20 mouse cellular contexts compared by ENCODE assay signal in genomic region chr2:93357391-93357790, GRCm38 (mm10). TPM values are rescaled to one million over a fixed set of nuclear protein-coding genes. Genes with fewer than 3 reads are reported as not detected.
DNase-seq lines count a peak whose midpoint lies in the region; ATAC-seq and TF ChIP-seq lines count a peak whose summit lies in the region.
"Had no signal": no experiment of that assay in that cellular context is flagged by ENCODE, and none has a peak within 500 bp of the region (broad histone marks: within the 10 kb centered on the region; RNA-seq: fewer than 3 reads in every experiment).

No protein-coding gene starts in this region.

- no peak overlapping the region for H3K4me2 ChIP-seq in liver, postnatal 0 days (ENCODE audit: low read depth, low read length)
- H3K4me2 ChIP-seq in intestine, postnatal 0 days (replicated peaks; ENCODE audit: low read depth): no peak overlapping the region
- peak overlapping the region; percentile 45 for H3K4me2 ChIP-seq in liver, embryonic 15.5 days
- no peak overlapping the region for H3K4me2 ChIP-seq in stomach, postnatal 0 days (replicated peaks; ENCODE audit: low read depth)
- H3K4me2 ChIP-seq: embryonic facial prominence, embryonic 15.5 days; midbrain, embryonic 12.5 days had no signal

- H3K27ac ChIP-seq in liver, postnatal 0 days (ENCODE audit: low read depth): no peak overlapping the region
- H3K27ac ChIP-seq in intestine, postnatal 0 days (ENCODE audit: low read depth, low read length): no peak overlapping the region
- H3K27ac ChIP-seq in liver, embryonic 15.5 days (replicated peaks): no peak overlapping the region
- no peak overlapping the region for H3K27ac ChIP-seq in stomach, postnatal 0 days (replicated peaks)
- H3K27ac ChIP-seq: embryonic facial prominence, embryonic 15.5 days; hindbrain, postnatal 0 days; layer of hippocampus, adult 2 months; midbrain, embryonic 12.5 days had no signal

- no peaks in the 10 kb centered on the region for H3K9me3 ChIP-seq in liver, postnatal 0 days (ENCODE audit: low read length)
- no peaks in the 10 kb centered on the region for H3K9me3 ChIP-seq in intestine, postnatal 0 days (ENCODE audit: control insufficient read depth)
- no peaks in the 10 kb centered on the region for H3K9me3 ChIP-seq in liver, embryonic 15.5 days (replicated peaks)
- no peaks in the 10 kb centered on the region for H3K9me3 ChIP-seq in stomach, postnatal 0 days (ENCODE audit: control insufficient read depth, low read length)
- H3K9me3 ChIP-seq: embryonic facial prominence, embryonic 15.5 days; limb, embryonic 10.5 days; midbrain, embryonic 12.5 days had no signal

- no peak for TF ChIP-seq CTCF in liver, postnatal 0 days (IDR thresholded peaks at IDR 0.05; ENCODE audit: low read depth)
- no peak for TF ChIP-seq CTCF in intestine, postnatal 0 days (IDR thresholded peaks at IDR 0.05; ENCODE audit: low read depth)
- TF ChIP-seq CTCF in stomach, postnatal 0 days (IDR thresholded peaks at IDR 0.05; ENCODE audit: low read depth): no peak

- H3K4me1 ChIP-seq in liver, postnatal 0 days (ENCODE audit: insufficient read depth): peaks cover 14% of the 10 kb centered on the region
- 0 out of 2 replicates have a peak, but pooled peaks cover 3% of the 10 kb centered on the region for H3K4me1 ChIP-seq in intestine, postnatal 0 days (replicated peaks; ENCODE audit: control insufficient read depth, insufficient read depth, low read length)
- H3K4me1 ChIP-seq in liver, embryonic 15.5 days (replicated peaks): peaks cover 83% of the 10 kb centered on the region
- no peaks in the 10 kb centered on the region for H3K4me1 ChIP-seq in stomach, postnatal 0 days (replicated peaks; ENCODE audit: control insufficient read depth, insufficient read depth)
- H3K4me1 ChIP-seq: embryonic facial prominence, embryonic 15.5 days had no signal

- no peak overlapping the region for H3K4me3 ChIP-seq in liver, postnatal 0 days (ENCODE audit: low read depth, low read length)
- H3K4me3 ChIP-seq in intestine, postnatal 0 days (ENCODE audit: low read depth, low read length): no peak overlapping the region
- H3K4me3 ChIP-seq in liver, embryonic 15.5 days (replicated peaks): no peak overlapping the region
- no peak overlapping the region for H3K4me3 ChIP-seq in stomach, postnatal 0 days (ENCODE audit: low read depth, low read length)
- H3K4me3 ChIP-seq: embryonic facial prominence, embryonic 15.5 days; layer of hippocampus, adult 2 months; limb, embryonic 10.5 days; midbrain, embryonic 12.5 days had no signal

- no peak overlapping the region for H3K9ac ChIP-seq in liver, postnatal 0 days (replicated peaks)
- H3K9ac ChIP-seq in intestine, postnatal 0 days (ENCODE audit: low read depth, low read length): no peak overlapping the region
- H3K9ac ChIP-seq in liver, embryonic 15.5 days: no peak overlapping the region
- no peak overlapping the region for H3K9ac ChIP-seq in stomach, postnatal 0 days (ENCODE audit: low read length)
- H3K9ac ChIP-seq: embryonic facial prominence, embryonic 15.5 days; midbrain, embryonic 12.5 days had no signal

- no peak for TF ChIP-seq EP300 in liver, postnatal 0 days (IDR thresholded peaks at IDR 0.05; ENCODE audit: low read depth)
- TF ChIP-seq EP300 in stomach, postnatal 0 days (optimal IDR thresholded peaks at IDR 0.05): no peak

- no peaks in the 10 kb centered on the region for H3K27me3 ChIP-seq in liver, postnatal 0 days (ENCODE audit: insufficient read depth, low read length)
- H3K27me3 ChIP-seq in intestine, postnatal 0 days (replicated peaks; ENCODE audit: control insufficient read depth, insufficient read depth, low read length): no peaks in the 10 kb centered on the region
- H3K27me3 ChIP-seq in liver, embryonic 15.5 days: no peaks in the 10 kb centered on the region
- H3K27me3 ChIP-seq in stomach, postnatal 0 days (ENCODE audit: control insufficient read depth, insufficient read depth, low read length): no peaks in the 10 kb centered on the region
- H3K27me3 ChIP-seq: embryonic facial prominence, embryonic 15.5 days had no signal

- peak; percentile 56 for DNase-seq in liver
- no peak for DNase-seq in liver, postnatal 0 days
- peak; percentile 34 for DNase-seq in stomach, postnatal 0 days (ENCODE audit: low spot score)
- no peak for DNase-seq in MN1 (ENCODE audit: low spot score)
- DNase-seq in urinary bladder, postnatal 14 days (ENCODE audit: low spot score): no peak
- DNase-seq: adrenal gland, postnatal 25 days; cerebellum, adult 9-10 months; gastrocnemius, postnatal 36 days; kidney, adult 2 months; kidney, postnatal 25 days; right cerebral cortex, postnatal 14 days; spleen, adult 18-20 months had no signal

- no peak for ATAC-seq in liver, postnatal 0 days
- peak; percentile 72 for ATAC-seq in intestine, postnatal 0 days
- 0 out of 2 replicates have a peak, but pooled peaks have one; percentile 29 for ATAC-seq in liver, embryonic 15.5 days (ENCODE audit: insufficient read depth)
- ATAC-seq in stomach, postnatal 0 days (ENCODE audit: low FRiP score, low TSS enrichment): peak; percentile 68
- ATAC-seq: hindbrain, postnatal 0 days; lung, postnatal 0 days had no signal

- H3K36me3 ChIP-seq in liver, postnatal 0 days (replicated peaks; ENCODE audit: insufficient read depth, low read length): no peaks in the 10 kb centered on the region
- no peaks in the 10 kb centered on the region for H3K36me3 ChIP-seq in intestine, postnatal 0 days (ENCODE audit: control insufficient read depth, insufficient read depth)
- H3K36me3 ChIP-seq in liver, embryonic 15.5 days (replicated peaks): no peaks in the 10 kb centered on the region
- H3K36me3 ChIP-seq in stomach, postnatal 0 days (ENCODE audit: control insufficient read depth, insufficient read depth, low read length): no peaks in the 10 kb centered on the region
- H3K36me3 ChIP-seq: embryonic facial prominence, embryonic 15.5 days; limb, embryonic 10.5 days; midbrain, embryonic 12.5 days had no signal

- WGBS in liver, postnatal 0 days (ENCODE audit: insufficient replicate concordance): 45% methylated on average over 2 of the region's 2 CpGs
- 34% methylated on average over 2 of the region's 2 CpGs for WGBS in intestine, postnatal 0 days
- 46% methylated on average over 2 of the region's 2 CpGs for WGBS in liver, embryonic 15.5 days (ENCODE audit: insufficient replicate concordance)
- 35% methylated on average over 2 of the region's 2 CpGs for WGBS in stomach, postnatal 0 days

RNA-seq across cellular contexts. Expression of gene Tspan18, which starts 23.1 kb away (rescaled TPM):
- polyA plus RNA-seq in liver, postnatal 0 days (2015; fragmentation: Nextera tagmentation; extraction: Ambion mirVana): 2.6 and 2.8 TPM in 2 replicates
- 12.2 and 18.0 TPM in 2 replicates for polyA plus RNA-seq in intestine, postnatal 0 days (2015; fragmentation: Nextera tagmentation; extraction: Ambion mirVana)
- 2.7 TPM in 2 replicates for polyA plus RNA-seq in liver, embryonic 15.5 days (2015; fragmentation: Nextera tagmentation; extraction: Ambion mirVana)
- polyA plus RNA-seq in stomach, postnatal 0 days (2015; fragmentation: Nextera tagmentation; extraction: Ambion mirVana): 8.2 and 8.7 TPM in 2 replicates

Comparison
In these comparisons a context has a peak if more than half of its experiments do, and no peak if none do; other contexts are left out.
1. DNase-seq: peak in liver (single experiment) and stomach, postnatal 0 days (single experiment); none in liver, postnatal 0 days (single experiment), MN1 (single experiment) and urinary bladder, postnatal 14 days (single experiment).